Mouse (Mus musculus): Measurements from ENCODE around the gene Slc12a5. TPM values are rescaled to one million over a fixed set of nuclear protein-coding genes. Genes with fewer than 3 reads are reported as not detected.
A peak's percentile ranks its signal among the peaks of the same experiment; 100 is the strongest.

Slc12a5 gene
- polyA plus RNA-seq, 1 experiment from 2014 or later = 57.7 TPM

DNA sequence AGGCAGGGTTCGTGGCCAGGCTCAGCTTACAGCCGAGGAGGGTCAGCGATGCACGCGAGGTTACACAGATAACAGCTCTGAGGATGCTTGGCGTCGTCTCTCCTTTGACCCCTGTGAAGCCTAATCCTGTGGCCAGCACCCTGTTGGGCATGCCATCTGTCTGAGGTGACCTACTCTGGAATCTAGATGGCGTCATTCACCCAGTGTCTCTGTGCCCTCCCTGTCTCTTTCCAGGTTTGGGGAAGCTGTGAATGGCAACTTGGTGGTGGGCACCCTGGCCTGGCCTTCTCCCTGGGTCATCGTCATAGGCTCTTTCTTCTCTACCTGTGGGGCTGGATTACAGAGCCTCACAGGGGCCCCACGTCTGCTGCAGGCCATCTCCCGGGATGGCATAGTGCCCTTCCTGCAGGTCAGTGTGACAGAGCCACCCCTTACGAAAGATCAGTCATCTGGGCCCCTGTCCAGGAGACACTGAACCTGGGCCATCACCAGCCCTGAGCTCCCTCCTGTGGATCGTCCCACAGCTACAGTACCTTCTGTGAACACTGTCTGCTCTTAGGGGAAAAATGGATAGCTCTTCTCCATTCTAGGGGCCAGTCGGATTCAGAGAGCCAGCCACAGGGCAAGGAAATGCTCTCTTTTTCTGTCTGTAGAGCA lies 25.9 kb downstream of the Slc12a5 start:
- 76% methylated on average over 14 of the region's 14 CpGs for WGBS
- H3K4me2 ChIP-seq (ENCODE audit: low read length) = no peak overlapping the region
- no peaks in the 10 kb centered on the region for H3K27me3 ChIP-seq (ENCODE audit: control insufficient read depth, insufficient read depth, low read depth, low read length)
- peaks cover 20% of the 10 kb centered on the region; the same call in 1 of the 2 replicates for H3K36me3 ChIP-seq (ENCODE audit: control insufficient read depth, insufficient read depth, low read length)
- ATAC-seq = no peak
- no peaks in the 10 kb centered on the region for H3K4me1 ChIP-seq (ENCODE audit: control insufficient read depth, insufficient read depth, low read length)
- no peaks in the 10 kb centered on the region for H3K9me3 ChIP-seq (replicated peaks; ENCODE audit: control insufficient read depth, low read length, poor library complexity, severe bottlenecking)
- no peak overlapping the region for H3K9ac ChIP-seq (ENCODE audit: low read depth, low read length)
- no peak overlapping the region for H3K4me3 ChIP-seq (ENCODE audit: low read depth, low read length)
- no peak overlapping the region for H3K27ac ChIP-seq (ENCODE audit: low read length)

DNA sequence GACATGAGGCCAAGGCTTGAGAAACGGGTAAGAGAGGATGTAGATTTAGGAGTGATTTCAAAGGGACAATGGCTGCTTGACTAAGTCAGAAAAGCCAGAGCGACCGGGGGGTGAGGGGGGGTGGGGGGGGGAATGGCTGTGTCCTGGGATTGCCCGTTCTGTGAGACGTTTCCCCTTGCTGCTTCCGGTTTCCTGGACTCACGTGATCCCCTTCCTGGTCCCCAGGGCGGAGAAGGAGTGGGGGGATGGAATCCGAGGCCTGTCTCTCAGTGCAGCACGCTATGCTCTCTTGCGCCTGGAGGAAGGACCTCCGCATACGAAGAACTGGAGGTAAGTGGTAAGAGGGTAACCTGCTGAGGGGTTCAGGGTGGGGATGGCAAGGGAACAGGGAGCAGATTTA lies 28.2 kb downstream of the Slc12a5 start:
- H3K36me3 ChIP-seq (ENCODE audit: control insufficient read depth, insufficient read depth, low read length) = peaks cover 17% of the 10 kb centered on the region; the same call in 1 of the 2 replicates
- no peak overlapping the region for H3K9ac ChIP-seq (ENCODE audit: low read depth, low read length)
- no peak overlapping the region for H3K4me3 ChIP-seq (ENCODE audit: low read depth, low read length)
- no peaks in the 10 kb centered on the region for H3K4me1 ChIP-seq (ENCODE audit: control insufficient read depth, insufficient read depth, low read length)
- WGBS = 59% methylated on average over 13 of the region's 13 CpGs
- no peak overlapping the region for H3K4me2 ChIP-seq (ENCODE audit: low read length)
- H3K9me3 ChIP-seq (replicated peaks; ENCODE audit: control insufficient read depth, low read length, poor library complexity, severe bottlenecking) = no peaks in the 10 kb centered on the region
- no peak for ATAC-seq
- H3K27ac ChIP-seq (ENCODE audit: low read length) = no peak overlapping the region
- no peaks in the 10 kb centered on the region for H3K27me3 ChIP-seq (ENCODE audit: control insufficient read depth, insufficient read depth, low read depth, low read length)

DNA sequence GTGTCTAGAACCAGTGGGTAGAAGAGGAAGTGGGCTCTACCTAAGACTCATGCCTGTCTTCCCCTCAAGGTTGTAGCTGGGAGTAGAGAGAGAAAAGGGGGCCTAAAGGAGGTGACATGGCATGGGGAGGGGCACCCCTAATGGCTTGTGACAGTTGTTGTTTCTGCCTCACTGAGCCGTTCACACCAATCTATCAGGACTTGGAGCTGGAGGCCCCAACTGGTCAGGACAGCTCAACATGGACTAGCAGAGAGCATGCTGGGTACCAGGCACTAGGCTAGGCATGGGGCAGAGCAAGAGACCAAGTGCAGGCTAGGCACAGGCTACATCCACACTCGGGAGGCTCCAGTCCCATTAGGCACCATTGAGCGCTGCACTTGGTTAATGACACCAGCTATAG lies 30.5 kb downstream of the Slc12a5 start:
- no peak for ATAC-seq
- no peaks in the 10 kb centered on the region for H3K9me3 ChIP-seq (replicated peaks; ENCODE audit: control insufficient read depth, low read length, poor library complexity, severe bottlenecking)
- H3K27me3 ChIP-seq (ENCODE audit: control insufficient read depth, insufficient read depth, low read depth, low read length) = no peaks in the 10 kb centered on the region
- H3K9ac ChIP-seq (ENCODE audit: low read depth, low read length) = no peak overlapping the region
- H3K4me3 ChIP-seq (ENCODE audit: low read depth, low read length) = no peak overlapping the region
- H3K27ac ChIP-seq (ENCODE audit: low read length) = no peak overlapping the region
- H3K36me3 ChIP-seq (ENCODE audit: control insufficient read depth, insufficient read depth, low read length) = peaks cover 14% of the 10 kb centered on the region; the same call in 1 of the 2 replicates
- H3K4me1 ChIP-seq (ENCODE audit: control insufficient read depth, insufficient read depth, low read length) = no peaks in the 10 kb centered on the region
- H3K4me2 ChIP-seq (ENCODE audit: low read length) = no peak overlapping the region
- 74% methylated on average over 3 of the region's 3 CpGs for WGBS

DNA sequence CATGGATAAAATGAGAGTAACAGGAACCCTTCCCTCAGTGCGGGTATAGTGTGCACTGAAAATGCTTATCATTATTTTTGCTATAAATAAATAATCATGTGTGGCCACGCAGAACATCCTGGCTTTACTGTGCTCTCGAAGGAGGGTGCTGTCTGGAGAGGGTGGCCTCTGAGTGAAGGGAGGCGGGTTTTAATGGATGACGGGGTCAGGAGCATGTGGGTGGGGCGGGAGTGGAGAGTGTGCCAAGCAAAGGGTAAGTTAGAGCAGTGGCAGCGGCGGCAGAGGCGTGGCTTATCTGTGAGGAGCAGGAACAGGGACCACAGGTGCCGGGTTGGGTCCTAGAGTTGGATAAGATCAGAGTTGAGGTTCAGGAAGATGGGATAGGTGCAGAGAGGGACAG lies 31.2 kb downstream of the Slc12a5 start:
- 49% methylated on average over 10 of the region's 10 CpGs for WGBS

DNA sequence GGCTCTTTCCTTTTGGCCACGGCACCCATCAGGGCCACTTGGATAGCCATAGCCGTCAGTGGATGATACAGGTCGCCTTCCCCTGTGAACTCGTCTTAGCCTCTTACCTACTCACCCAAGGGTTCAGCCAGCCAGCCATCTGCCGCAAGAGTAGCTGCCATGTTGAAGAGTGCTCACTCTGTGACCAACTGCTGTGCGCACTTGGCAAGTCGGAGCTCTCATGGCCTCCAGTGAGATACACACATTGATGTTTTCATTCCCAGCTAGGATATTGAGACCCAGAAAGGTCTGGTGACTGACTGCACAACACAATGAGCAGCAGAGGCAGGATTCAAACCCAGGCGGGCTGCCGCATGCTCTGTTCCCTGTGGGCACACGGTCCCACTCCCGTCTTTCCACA lies 33.6 kb downstream of the Slc12a5 start:
- H3K4me3 ChIP-seq (ENCODE audit: low read depth, low read length) = no peak overlapping the region
- peaks cover 3% of the 10 kb centered on the region; the same call in 1 of the 2 replicates for H3K27me3 ChIP-seq (ENCODE audit: control insufficient read depth, insufficient read depth, low read depth, low read length)
- H3K27ac ChIP-seq (ENCODE audit: low read length) = no peak overlapping the region
- H3K4me2 ChIP-seq (ENCODE audit: low read length) = no peak overlapping the region
- H3K9me3 ChIP-seq (replicated peaks; ENCODE audit: control insufficient read depth, low read length, poor library complexity, severe bottlenecking) = no peaks in the 10 kb centered on the region
- peaks cover 13% of the 10 kb centered on the region for H3K4me1 ChIP-seq (ENCODE audit: control insufficient read depth, insufficient read depth, low read length)
- 86% methylated on average over 11 of the region's 11 CpGs for WGBS
- H3K36me3 ChIP-seq (ENCODE audit: control insufficient read depth, insufficient read depth, low read length) = peaks cover 14% of the 10 kb centered on the region; the same call in 1 of the 2 replicates
- ATAC-seq = no peak
- H3K9ac ChIP-seq (ENCODE audit: low read depth, low read length) = no peak overlapping the region

More for the DNA sequence above, 31.2 kb downstream of the Slc12a5 start:
- H3K36me3 ChIP-seq (ENCODE audit: control insufficient read depth, insufficient read depth, low read length) = peaks cover 15% of the 10 kb centered on the region; the same call in 1 of the 2 replicates
- H3K4me3 ChIP-seq (ENCODE audit: low read depth, low read length) = no peak overlapping the region
- H3K4me2 ChIP-seq (ENCODE audit: low read length) = no peak overlapping the region
- H3K4me1 ChIP-seq (ENCODE audit: control insufficient read depth, insufficient read depth, low read length) = no peaks in the 10 kb centered on the region; the same call in 1 of the 2 replicates
- no peaks in the 10 kb centered on the region for H3K9me3 ChIP-seq (replicated peaks; ENCODE audit: control insufficient read depth, low read length, poor library complexity, severe bottlenecking)
- H3K27me3 ChIP-seq (ENCODE audit: control insufficient read depth, insufficient read depth, low read depth, low read length) = no peaks in the 10 kb centered on the region
- 0 out of 2 replicates have a peak, but pooled peaks have one; percentile 18 for ATAC-seq
- H3K27ac ChIP-seq (ENCODE audit: low read length) = no peak overlapping the region
- H3K9ac ChIP-seq (ENCODE audit: low read depth, low read length) = no peak overlapping the region

DNA sequence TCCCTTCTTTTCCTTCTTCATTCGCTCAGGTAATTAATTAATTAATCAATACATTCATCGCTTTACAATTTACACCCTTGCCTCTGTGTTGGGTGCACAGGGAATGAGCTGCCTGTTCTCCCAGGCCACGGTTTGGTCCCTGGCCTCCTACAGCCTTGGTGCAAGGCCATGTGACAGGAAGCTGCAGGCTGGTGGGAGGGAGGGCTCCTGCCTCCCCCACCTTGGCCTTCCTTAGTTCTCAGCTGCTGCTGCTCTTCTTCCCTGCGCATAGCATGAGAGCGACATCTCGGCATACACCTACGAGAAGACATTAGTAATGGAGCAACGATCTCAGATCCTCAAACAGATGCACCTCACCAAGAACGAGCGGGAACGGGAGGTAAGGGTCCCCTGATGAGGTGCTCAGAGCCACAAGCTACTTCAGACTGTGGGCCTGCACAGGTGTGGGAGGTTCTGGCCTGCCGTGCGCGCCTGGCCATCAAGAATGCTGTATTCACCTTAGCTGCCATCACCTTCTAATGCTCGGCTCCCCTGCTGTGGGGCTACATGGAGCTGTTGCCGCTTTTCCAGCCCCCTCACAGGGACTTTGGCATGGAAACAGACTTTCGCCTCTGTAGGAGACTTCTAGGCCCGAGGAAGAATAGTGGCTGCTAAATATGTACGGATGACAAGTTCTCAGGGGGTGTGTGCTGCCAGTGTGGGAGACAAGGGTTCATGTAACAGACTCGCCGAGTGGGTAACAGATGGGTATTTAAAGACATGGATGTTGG lies 34.2 kb downstream of the Slc12a5 start:
- no peak for ATAC-seq
- Histone ChIP-seq H3K9me3 (replicated peaks; ENCODE audit: control insufficient read depth, low read length, poor library complexity, severe bottlenecking) (no peaks in the 10 kb centered on the region), H3K27ac (ENCODE audit: low read length) (no peak overlapping the region)

DNA sequence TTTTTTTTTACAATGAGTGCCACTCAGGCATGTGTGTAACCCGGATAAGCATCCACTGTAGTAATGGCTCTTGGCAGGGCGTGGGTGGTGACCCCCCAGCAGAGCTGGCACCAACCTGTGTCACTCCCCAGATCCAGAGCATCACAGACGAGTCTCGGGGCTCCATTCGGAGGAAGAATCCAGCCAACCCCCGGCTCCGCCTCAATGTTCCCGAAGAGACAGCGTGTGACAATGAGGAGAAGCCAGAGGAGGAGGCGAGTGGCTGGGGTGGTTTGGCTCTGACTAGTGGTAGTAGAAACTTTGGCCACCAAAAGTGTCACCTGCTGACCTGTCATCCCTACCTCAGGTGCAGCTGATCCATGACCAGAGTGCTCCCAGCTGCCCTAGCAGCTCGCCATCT lies 35.4 kb downstream of the Slc12a5 start:
- Histone ChIP-seq H3K4me3 (ENCODE audit: low read depth, low read length) (no peak overlapping the region), H3K36me3 (ENCODE audit: control insufficient read depth, insufficient read depth, low read length) (peaks cover 25% of the 10 kb centered on the region), H3K4me2 (ENCODE audit: low read length) (no peak overlapping the region), H3K27me3 (ENCODE audit: control insufficient read depth, insufficient read depth, low read depth, low read length) (peaks cover 3% of the 10 kb centered on the region; the same call in 1 of the 2 replicates), H3K4me1 (ENCODE audit: control insufficient read depth, insufficient read depth, low read length) (peaks cover 13% of the 10 kb centered on the region), H3K9me3 (replicated peaks; ENCODE audit: control insufficient read depth, low read length, poor library complexity, severe bottlenecking) (no peaks in the 10 kb centered on the region), H3K27ac (ENCODE audit: low read length) (no peak overlapping the region), H3K9ac (ENCODE audit: low read depth, low read length) (no peak overlapping the region)
- 64% methylated on average over 11 of the region's 11 CpGs for WGBS
- ATAC-seq = no peak

More for the DNA sequence above, 34.2 kb downstream of the Slc12a5 start:
- Histone ChIP-seq H3K9ac (ENCODE audit: low read depth, low read length) (no peak overlapping the region), H3K4me2 (ENCODE audit: low read length) (no peak overlapping the region), H3K27me3 (ENCODE audit: control insufficient read depth, insufficient read depth, low read depth, low read length) (peaks cover 3% of the 10 kb centered on the region; the same call in 1 of the 2 replicates), H3K36me3 (ENCODE audit: control insufficient read depth, insufficient read depth, low read length) (peaks cover 15% of the 10 kb centered on the region; the same call in 1 of the 2 replicates), H3K4me1 (ENCODE audit: control insufficient read depth, insufficient read depth, low read length) (peaks cover 13% of the 10 kb centered on the region), H3K4me3 (ENCODE audit: low read depth, low read length) (no peak overlapping the region)
- 54% methylated on average over 21 of the region's 21 CpGs for WGBS

DNA sequence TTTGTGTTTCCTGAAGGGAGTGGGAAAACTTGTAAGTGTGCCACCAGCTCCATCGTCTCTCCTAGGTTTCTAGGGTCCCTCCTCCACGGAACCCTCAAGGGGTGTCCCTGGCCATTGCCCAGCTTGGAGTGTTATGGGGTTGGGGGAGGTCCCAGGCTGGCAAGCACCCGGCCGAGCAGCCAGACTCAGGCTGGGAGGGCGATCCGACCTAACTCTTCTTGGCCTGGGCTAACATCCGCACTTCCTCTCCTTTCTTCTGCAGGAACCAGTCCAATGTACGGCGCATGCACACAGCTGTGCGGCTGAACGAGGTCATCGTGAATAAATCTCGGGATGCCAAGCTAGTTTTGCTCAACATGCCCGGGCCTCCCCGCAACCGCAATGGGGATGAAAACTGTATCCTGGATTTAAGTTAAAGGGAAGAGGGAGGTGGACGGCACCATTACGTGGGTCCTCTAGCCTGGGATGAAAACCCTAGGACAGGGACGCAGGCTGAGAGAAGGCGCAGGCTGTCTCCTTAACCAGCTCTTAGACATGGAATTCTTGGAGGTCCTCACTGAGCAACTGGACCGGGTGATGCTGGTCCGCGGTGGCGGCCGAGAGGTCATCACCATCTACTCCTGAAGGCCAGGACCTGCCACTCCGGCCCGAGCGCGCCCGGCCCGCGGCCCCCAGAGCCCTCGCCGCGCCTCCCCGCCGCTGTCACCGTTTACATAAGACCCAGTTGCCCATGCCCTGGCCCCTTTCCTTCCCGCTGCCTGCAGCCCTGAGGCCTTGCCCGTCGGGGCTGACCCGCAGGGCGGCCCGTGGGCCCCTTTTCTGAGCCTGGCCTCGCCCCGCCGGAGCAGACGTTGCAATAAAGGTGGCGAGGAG lies 36.5 kb downstream of the Slc12a5 start:
- Histone ChIP-seq H3K36me3 (ENCODE audit: control insufficient read depth, insufficient read depth, low read length) (peaks cover 37% of the 10 kb centered on the region), H3K27ac (ENCODE audit: low read length) (no peak overlapping the region), H3K4me3 (ENCODE audit: low read depth, low read length) (no peak overlapping the region), H3K4me2 (ENCODE audit: low read length) (peak overlapping the region; percentile 43), H3K9ac (ENCODE audit: low read depth, low read length) (peak overlapping the region; percentile 54), H3K4me1 (ENCODE audit: control insufficient read depth, insufficient read depth, low read length) (peaks cover 13% of the 10 kb centered on the region), H3K27me3 (ENCODE audit: control insufficient read depth, insufficient read depth, low read depth, low read length) (peaks cover 3% of the 10 kb centered on the region; the same call in 1 of the 2 replicates), H3K9me3 (replicated peaks; ENCODE audit: control insufficient read depth, low read length, poor library complexity, severe bottlenecking) (no peaks in the 10 kb centered on the region)
- no peak for ATAC-seq
- 14% methylated on average over 40 of the region's 49 CpGs for WGBS
